Mouse (Mus musculus) neutrophil, adult 5-6 weeks (primary cell): ENCODE data around the gene Il2. TPM values are rescaled to one million over a fixed set of nuclear protein-coding genes. Genes with fewer than 3 reads are reported as not detected.

ENCODE experiments used
- ATAC-seq: fragments of 151-379, 151-347 bp; 2 replicates; pipeline ENCODE4 v1.8.0; 2017; ENCODE audit warnings: mild to moderate bottlenecking, moderate TSS enrichment; ENCODE audit not compliant: insufficient number of reproducible peaks, poor library complexity, low FRiP score, severe bottlenecking; ENCODE audit errors: extremely low read depth
- total RNA-seq: library from RNA; stranded (forward); fragments of 200-1000 nt; gene quantifications from 2 replicates; pipeline ENCODE4 v1.2.3, GENCODE M21; 2017

The Il2 gene
- total RNA-seq: not detected in 2 replicates

DNA sequence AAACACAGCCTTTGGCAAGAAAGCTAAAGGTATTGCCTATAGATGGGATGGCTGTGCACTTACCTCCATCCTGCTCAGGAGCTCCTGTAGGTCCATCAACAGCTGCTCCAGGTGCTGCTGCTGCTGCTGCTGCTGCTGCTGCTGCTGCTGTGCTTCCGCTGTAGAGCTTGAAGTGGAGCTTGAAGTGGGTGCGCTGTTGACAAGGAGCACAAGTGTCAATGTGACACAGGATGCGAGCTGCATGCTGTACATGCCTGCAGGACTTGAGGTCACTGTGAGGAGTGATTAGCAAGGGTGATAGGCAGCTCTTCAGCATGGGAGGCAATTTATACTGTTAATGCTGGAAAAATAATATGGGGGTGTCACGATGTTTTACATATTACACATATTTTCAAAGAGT is at the start of gene Il2:
TSS of gene Il2 (minus strand) at position 305 of the 400 bp plus-strand sequence.
- ATAC-seq: no peak

- ATAC-seq: no peak
Measured at GRCm38 (mm10) chr3:37174711-37175572, 49.2 kb upstream of the Il2 start.

DNA sequence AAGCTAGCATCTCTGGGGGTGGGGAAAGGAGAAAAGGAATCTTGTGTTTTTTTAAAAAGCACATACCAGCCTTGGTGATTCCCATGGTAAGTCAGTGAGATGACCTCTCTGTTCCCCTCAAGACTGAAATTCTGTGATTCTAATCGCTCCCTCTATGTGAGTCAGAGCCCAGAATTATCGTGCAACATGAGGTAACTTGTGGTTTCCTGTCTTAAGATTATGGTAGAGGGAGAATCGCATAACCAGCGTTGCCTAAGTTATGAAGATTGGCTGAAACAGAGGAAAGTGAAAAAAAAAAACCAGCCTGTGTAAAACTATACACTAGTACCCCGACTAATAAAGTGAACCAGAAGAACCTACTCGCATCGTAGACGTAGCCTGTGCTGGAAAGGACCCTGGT is 47.5 kb upstream of the Il2 start:
- ATAC-seq: no peak

DNA sequence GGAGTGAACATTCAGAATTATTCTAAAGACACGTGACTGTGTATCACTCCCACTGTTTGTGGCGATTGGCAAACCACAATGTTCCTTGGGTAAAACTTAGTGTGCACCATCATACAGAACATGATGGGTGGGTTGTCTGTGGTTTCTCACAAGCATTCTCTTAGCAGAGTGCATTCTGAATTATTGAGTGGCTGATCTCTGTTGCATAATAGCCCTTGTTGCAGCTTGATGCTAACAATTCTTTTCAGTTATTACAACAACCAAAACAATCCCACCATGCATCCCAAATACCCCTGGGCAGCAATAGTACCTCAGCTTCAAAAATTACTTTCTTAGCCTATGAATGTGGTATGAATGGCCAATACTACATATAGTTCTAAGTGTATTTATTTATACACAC is 43.5 kb upstream of the Il2 start:
- no peak for ATAC-seq

- no peak for ATAC-seq
Measured at GRCm38 (mm10) chr3:37161096-37161495, 35.3 kb upstream of the Il2 start.

- ATAC-seq: no peak
Measured at GRCm38 (mm10) chr3:37158246-37158645, 32.5 kb upstream of the Il2 start.

- no peak for ATAC-seq
Measured at GRCm38 (mm10) chr3:37157082-37157481, 31.3 kb upstream of the Il2 start.

DNA sequence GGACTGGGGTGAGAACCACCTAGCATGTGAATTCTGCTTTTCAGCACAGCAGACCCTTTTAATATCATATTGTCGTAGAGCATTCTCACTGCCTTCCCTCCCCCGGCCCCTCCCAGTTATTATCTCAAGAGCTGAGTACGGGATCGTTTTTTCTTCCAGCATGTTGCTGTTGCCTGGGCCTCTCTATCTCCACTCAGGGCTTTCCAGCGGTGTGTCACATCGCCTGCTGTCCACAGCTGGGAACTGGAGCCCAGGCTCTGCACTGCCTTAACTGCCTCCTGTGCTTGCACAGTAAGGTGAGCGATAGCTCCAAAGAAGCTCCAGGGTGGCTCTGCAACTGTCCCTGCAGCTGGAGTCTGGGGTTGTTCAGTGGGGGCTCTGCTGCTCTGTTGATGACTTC is 28.6 kb upstream of the Il2 start:
- no peak for ATAC-seq

- ATAC-seq: no peak
Measured at GRCm38 (mm10) chr3:37153004-37153403, 27.2 kb upstream of the Il2 start.

DNA sequence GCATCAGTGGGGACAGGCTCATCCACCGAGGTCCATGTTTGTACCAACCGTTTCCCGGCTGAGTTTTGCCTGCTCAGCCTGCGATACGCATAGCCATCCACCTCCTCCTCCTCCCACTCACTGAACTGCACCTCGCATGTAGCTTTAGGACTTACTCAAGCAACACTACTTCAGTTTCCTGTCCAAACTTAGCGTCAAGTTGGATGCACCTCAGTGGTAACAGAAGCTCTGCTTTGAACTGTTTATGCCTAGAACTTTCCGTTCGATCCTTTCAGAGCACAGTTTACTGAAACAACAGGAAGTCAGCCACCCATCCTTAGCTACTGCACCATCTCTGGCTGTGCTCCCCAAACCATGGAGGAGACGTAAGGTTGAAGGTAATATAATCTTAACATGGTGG is 26.5 kb upstream of the Il2 start:
- peak; percentile 66 for ATAC-seq

DNA sequence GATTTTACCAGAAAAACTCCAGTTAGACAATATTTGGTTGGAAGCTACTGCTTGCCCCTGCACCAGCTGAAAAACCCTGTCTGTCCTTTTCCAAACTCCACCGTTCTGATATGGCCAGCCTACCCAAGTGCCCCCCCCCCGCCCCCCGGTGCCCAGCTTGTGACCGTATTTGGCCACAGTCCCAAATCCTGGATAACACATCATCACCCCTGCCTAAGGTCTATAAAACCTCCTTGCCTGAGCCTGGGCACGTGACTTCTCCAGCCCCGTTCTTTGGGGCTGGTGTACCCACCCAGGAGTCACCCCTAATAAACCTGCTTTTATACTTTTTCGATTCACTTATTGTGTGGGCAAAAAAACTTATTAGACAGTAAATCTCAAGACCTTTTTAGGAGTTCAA is 21.1 kb upstream of the Il2 start:
- ATAC-seq: no peak

DNA sequence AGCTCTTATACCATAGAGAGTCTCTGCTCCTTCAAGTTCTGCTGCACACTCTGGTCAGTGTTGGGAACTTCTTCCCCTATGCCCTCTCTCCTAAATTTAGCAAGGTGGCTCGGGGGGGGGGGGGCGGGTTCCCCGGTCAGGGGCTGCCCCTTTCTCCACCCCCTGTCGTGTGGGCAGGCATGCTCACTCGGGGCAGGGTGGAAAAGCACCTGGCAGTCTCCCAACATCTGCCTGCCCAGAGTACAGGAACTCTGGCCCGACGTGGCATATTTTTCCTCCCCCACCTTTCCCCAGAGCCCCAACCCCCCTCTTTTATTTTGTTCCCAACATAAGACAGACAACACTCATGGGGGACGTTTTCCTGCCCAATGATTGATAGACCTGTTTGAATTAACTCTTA is 20.6 kb upstream of the Il2 start:
- ATAC-seq: no peak

DNA sequence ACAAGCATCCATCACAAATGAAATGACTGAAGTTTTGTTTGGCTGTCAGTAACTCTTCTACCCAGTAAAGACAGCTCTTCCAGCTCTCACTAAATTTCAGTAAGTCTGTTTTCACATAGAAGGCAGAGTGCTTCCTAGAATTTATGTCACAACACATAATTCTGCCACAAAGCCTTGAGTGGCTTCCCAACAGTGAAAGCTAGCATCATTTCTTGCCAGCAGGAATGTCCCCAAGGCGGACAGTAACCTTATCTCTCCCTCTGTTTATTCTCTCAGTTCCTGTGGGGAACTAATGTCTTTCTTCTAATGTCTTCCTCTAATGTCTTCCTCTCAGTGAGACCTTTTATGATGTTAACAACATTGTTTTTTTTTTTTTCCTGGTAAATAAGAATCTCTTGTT is 19.2 kb upstream of the Il2 start:
- no peak for ATAC-seq

- ATAC-seq: no peak
Measured at GRCm38 (mm10) chr3:37141827-37142226, 16.1 kb upstream of the Il2 start.

DNA sequence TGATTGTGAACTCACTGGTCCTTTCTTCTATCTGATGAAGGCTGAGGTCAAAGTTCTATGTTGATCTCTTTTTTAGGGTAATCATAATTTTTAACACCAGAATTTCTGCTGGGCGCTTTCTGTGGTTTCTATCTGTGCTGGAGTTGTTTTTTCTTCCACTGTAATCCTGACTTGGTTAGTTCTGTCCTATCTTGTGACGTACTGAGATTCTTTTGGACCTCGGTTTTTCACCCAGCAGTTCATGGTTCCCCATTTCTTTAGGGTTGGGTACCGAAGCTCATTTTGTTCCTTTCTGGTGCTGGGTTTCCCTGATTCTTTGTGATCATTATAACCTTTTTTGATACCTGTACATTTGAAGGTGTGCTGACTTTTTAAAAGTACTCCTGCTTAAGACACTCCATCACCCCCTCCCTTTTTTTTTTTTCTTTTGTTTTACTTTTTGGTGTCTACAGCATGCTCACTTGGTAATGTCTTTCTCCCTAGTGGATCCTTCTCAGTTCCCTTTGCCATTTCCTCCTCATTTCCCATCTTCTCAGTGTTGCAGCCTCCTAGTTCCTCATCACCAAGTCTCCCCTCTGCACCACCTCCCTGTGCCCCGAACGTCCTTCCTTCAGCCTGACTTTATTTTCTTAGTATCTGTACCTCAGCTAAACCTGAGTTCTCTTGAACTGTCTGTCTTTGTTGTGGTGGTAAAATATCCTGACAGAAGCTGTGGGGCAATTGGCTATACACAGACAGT is 14.6 kb upstream of the Il2 start:
- ATAC-seq: no peak

DNA sequence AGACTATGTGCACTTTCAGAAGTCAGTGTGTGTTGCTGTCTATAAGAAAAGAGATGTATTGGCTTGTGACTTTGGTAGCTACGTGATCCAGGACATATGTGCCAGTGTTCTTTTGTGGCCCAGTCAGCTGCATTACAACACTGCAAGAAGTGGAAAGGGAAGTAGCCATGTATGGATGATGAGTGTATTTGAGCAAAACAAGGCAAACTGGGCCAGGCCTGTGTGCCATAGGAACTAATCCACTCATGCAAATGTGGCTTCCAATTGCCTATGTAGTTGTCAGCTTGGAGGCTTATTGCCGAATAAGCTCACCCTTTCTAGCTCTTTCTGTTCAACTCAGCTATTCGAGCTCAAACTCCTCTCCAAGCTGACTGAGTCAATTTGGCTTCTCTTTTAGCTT is 13.4 kb upstream of the Il2 start:
- no peak for ATAC-seq

GRCm38 (mm10) chr3:37137231-37137630 is 11.5 kb upstream of the Il2 start:
- ATAC-seq: no peak

- ATAC-seq: no peak
Measured at GRCm38 (mm10) chr3:37129063-37129462, 3.3 kb upstream of the Il2 start.

DNA sequence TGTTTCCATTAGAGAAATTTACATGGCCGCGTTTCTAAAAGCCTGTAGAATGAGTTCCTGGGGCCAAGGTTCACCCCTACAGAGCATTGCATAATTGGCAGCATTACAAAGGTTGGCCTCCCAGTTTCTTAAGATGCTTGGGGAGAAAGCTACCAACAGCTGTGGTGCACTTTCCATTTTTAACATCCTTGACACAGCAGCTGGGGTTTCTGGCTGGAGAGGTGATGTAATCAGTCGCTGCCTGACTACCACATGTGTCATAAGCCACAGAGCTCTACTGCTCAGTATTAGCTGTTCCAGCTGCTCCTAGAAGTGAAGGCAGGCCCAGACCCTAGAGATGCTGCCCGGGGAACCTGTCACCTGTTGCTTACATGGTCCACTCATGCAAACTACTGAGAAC is 2.5 kb upstream of the Il2 start:
- no peak for ATAC-seq

DNA sequence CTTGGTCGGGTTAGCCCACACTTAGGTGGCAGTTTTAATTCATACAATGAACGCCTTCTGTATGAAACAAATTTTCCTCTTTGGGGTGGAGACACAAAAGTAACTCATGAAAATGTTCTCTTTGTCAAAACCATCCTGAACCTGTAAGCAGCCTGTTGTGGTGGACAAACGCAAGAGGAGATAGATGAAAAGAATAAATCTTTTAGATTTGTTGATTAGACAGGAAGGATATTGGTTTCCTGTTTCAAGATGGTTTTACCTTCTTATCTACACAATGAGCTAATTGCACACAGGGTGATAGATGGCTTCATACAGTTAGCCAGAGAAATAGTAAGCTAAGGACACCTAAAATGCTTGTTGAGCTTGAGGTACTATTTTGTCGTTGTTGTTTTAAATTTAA is 403 bp upstream of the Il2 start:
- ATAC-seq: no peak
